Mouse (Mus musculus): ENCODE data around the gene Usp20. TPM values are rescaled to one million over a fixed set of nuclear protein-coding genes. Genes with fewer than 3 reads are reported as not detected.

The Usp20 gene
- polyA plus RNA-seq, 1 experiment = 5.1 TPM

DNA sequence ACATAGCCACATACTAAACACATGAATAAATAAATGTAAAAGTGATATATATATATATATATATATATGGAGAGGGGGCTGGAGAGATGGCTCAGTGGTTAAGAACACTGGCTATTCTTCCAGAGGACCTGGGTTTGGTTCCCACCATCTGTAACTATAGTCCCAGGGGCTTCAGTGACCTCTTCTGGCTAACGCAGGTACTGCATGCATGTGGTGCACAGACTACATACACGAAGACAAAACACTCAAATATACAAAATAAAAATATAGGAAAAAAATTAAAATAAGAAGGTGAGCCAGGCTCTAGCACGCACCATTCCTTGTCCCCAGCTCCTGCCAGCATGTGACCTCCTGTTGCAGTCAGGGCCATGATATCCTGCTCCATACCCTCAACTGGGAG, 74.0 kb downstream of the Usp20 start:
- WGBS = 97% methylated on average over 3 of the region's 3 CpGs
- TF ChIP-seq CTCF (IDR thresholded peaks at IDR 0.05; ENCODE audit: extremely low read depth, insufficient read length, insufficient replicate concordance, low read depth, low read length) (0 out of 2 replicates have a peak, but pooled peaks have one; percentile 9), POLR2A (IDR thresholded peaks at IDR 0.05; ENCODE audit: low read depth, low read length) (no peak)
- Histone ChIP-seq H3K27me3 (ENCODE audit: control insufficient read depth, insufficient read depth, low read length) (no peaks in the 10 kb centered on the region), H3K4me3 (ENCODE audit: low read depth, low read length) (no peak overlapping the region), H3K4me1 (ENCODE audit: control insufficient read depth, insufficient read depth, insufficient read length, low read length) (no peaks in the 10 kb centered on the region), H3K36me3 (ENCODE audit: control insufficient read depth, insufficient read depth, low read length) (peaks cover 45% of the 10 kb centered on the region), H3K27ac (ENCODE audit: insufficient read depth, low read depth, low read length) (no peak overlapping the region)

DNA sequence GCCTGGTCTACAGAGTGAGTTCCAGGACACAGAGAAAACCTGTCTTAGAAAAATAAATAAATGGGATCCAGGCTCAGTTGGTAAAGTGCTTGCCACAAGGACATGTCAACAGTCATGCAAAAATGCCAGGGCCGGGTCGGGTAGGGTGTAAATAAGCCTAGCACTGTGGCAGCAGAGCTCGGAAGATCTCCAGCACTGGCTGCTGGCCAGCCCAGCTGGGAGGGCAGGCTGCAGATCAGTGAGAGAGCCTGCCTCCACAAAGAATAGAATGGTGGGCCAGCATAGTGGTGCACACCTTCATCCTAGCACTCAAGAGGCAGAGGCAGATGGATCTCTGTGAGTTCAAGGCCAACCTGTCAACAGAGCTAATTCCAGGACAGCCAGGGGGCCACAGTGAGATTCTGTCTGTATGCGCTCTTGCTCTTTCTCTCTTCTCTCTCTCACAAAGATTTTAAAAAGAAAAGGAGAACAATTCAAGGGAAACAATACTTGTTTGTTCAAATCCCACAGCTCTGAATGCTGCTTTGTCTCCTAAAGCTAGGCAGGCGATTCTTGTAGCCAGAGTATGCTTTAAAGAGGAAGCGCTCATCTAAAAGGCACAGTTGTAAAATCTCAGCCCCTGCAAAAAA, 75.6 kb downstream of the Usp20 start:
- Histone ChIP-seq H3K27me3 (ENCODE audit: control insufficient read depth, insufficient read depth, low read length) (no peaks in the 10 kb centered on the region), H3K27ac (ENCODE audit: insufficient read depth, low read depth, low read length) (no peak overlapping the region), H3K4me1 (ENCODE audit: control insufficient read depth, insufficient read depth, insufficient read length, low read length) (peaks cover 2% of the 10 kb centered on the region; the same call in 1 of the 2 replicates), H3K36me3 (ENCODE audit: control insufficient read depth, insufficient read depth, low read length) (peaks cover 38% of the 10 kb centered on the region), H3K4me3 (ENCODE audit: low read depth, low read length) (no peak overlapping the region)
- TF ChIP-seq CTCF (IDR thresholded peaks at IDR 0.05; ENCODE audit: extremely low read depth, insufficient read length, insufficient replicate concordance, low read depth, low read length) = no peak
- TF ChIP-seq POLR2A (IDR thresholded peaks at IDR 0.05; ENCODE audit: low read depth, low read length) = no peak
- WGBS = 80% methylated on average over 6 of the region's 6 CpGs

DNA sequence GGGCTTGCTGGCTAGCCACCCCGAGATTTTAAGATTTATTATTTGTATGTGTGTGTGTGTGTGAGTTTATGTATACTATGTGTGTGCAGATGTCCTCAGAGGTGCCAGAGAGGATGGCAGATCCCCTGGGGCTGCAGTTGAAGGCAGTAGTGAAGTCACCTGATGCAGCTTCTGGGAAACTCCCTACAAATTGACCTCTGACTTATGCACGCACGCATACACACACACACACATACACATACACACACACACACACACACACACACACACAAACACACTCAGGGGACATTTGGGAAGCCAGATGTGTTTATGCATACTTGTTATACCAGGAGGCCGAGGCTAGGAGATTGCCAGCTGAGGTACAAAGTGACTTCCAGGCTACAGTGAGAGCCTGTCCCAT, 76.4 kb downstream of the Usp20 start:
- WGBS = 87% methylated on average over 4 of the region's 4 CpGs
- H3K27ac ChIP-seq (ENCODE audit: insufficient read depth, low read depth, low read length) = no peak overlapping the region
- H3K4me1 ChIP-seq (ENCODE audit: control insufficient read depth, insufficient read depth, insufficient read length, low read length) = peaks cover 2% of the 10 kb centered on the region; the same call in 1 of the 2 replicates
- H3K27me3 ChIP-seq (ENCODE audit: control insufficient read depth, insufficient read depth, low read length) = no peaks in the 10 kb centered on the region
- no peak for TF ChIP-seq CTCF (IDR thresholded peaks at IDR 0.05; ENCODE audit: extremely low read depth, insufficient read length, insufficient replicate concordance, low read depth, low read length)
- peaks cover 33% of the 10 kb centered on the region for H3K36me3 ChIP-seq (ENCODE audit: control insufficient read depth, insufficient read depth, low read length)
- no peak overlapping the region for H3K4me3 ChIP-seq (ENCODE audit: low read depth, low read length)

DNA sequence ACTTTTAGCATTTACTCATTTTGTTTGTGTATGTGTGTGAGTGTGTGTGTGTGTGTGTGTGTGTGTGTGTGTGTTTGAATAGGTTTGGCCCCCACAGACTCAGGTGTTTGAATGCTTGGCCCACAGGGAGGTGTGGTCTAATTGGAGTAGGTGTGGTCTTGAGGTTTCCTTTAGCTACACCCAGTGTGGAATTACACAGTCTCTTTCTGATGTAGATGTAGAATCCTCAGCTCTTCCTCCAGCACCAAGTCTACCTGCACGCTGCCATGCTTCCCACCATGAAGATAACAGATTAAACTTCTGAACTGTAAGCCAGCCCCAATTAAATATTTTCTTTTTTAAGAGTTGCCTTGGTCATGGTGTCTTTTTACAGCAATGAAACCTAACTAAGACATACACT, 78.2 kb downstream of the Usp20 start:
- Histone ChIP-seq H3K27me3 (ENCODE audit: control insufficient read depth, insufficient read depth, low read length) (no peaks in the 10 kb centered on the region), H3K36me3 (ENCODE audit: control insufficient read depth, insufficient read depth, low read length) (peaks cover 17% of the 10 kb centered on the region), H3K4me3 (ENCODE audit: low read depth, low read length) (no peak overlapping the region), H3K27ac (ENCODE audit: insufficient read depth, low read depth, low read length) (no peak overlapping the region), H3K4me1 (ENCODE audit: control insufficient read depth, insufficient read depth, insufficient read length, low read length) (peaks cover 2% of the 10 kb centered on the region; the same call in 1 of the 2 replicates)
- 91% methylated on average over 1 of the region's 1 CpGs for WGBS
- TF ChIP-seq POLR2A (IDR thresholded peaks at IDR 0.05; ENCODE audit: low read depth, low read length) = no peak
- no peak for TF ChIP-seq CTCF (IDR thresholded peaks at IDR 0.05; ENCODE audit: extremely low read depth, insufficient read length, insufficient replicate concordance, low read depth, low read length)

DNA sequence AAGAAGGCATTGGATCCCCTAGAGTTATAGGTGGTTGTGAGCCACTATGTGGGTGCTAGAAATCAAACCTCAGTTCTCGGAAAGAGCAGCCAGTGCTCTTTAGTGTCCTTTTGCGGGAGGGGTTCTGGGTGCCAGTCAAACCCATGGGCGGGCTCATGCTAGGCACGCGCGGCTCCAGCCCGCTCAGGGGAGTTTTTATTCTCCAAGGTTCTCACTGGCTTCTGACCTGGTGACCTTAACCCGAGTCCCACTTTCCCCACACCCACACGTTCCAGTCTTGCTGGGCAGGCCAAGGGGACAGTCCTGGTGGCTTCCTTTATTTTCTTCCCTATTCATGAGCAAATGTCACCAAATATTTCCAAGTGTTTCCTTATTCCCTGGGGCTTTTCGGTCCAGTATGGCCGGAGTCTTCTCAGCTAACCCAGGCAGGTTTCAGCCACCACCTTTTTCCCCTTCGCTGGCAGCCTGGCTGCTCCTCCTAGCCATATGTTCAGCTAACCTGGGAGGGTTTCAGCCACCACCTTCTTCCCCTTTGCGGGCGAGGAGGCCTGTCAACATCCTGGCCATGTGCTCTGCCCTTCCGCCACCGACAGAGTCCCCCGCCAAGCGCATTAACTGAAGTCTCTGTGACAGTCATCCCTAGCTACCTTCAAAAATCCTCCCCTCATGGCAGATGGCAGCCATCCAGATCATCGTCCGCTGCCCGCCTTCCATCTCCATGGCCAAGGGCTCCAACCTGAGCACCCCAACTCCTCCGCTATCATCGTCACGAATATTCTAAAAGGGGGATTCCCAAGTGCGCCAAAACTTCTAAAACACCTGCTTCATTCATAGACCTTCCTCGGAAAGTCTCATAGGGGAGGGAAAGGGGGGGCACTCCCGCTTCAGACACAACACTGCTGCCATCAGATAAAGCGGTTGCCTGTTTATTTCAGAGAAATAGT, 79.0 kb downstream of the Usp20 start:
- Histone ChIP-seq H3K36me3 (ENCODE audit: control insufficient read depth, insufficient read depth, low read length) (peaks cover 14% of the 10 kb centered on the region), H3K27ac (ENCODE audit: insufficient read depth, low read depth, low read length) (peak overlapping the region; percentile 80), H3K4me1 (ENCODE audit: control insufficient read depth, insufficient read depth, insufficient read length, low read length) (peaks cover 2% of the 10 kb centered on the region; the same call in 1 of the 2 replicates), H3K4me3 (ENCODE audit: low read depth, low read length) (peak overlapping the region; percentile 35), H3K27me3 (ENCODE audit: control insufficient read depth, insufficient read depth, low read length) (no peaks in the 10 kb centered on the region)
- TF ChIP-seq POLR2A (IDR thresholded peaks at IDR 0.05; ENCODE audit: low read depth, low read length) = no peak
- no peak for TF ChIP-seq CTCF (IDR thresholded peaks at IDR 0.05; ENCODE audit: extremely low read depth, insufficient read length, insufficient replicate concordance, low read depth, low read length)
- 85% methylated on average over 28 of the region's 28 CpGs for WGBS

DNA sequence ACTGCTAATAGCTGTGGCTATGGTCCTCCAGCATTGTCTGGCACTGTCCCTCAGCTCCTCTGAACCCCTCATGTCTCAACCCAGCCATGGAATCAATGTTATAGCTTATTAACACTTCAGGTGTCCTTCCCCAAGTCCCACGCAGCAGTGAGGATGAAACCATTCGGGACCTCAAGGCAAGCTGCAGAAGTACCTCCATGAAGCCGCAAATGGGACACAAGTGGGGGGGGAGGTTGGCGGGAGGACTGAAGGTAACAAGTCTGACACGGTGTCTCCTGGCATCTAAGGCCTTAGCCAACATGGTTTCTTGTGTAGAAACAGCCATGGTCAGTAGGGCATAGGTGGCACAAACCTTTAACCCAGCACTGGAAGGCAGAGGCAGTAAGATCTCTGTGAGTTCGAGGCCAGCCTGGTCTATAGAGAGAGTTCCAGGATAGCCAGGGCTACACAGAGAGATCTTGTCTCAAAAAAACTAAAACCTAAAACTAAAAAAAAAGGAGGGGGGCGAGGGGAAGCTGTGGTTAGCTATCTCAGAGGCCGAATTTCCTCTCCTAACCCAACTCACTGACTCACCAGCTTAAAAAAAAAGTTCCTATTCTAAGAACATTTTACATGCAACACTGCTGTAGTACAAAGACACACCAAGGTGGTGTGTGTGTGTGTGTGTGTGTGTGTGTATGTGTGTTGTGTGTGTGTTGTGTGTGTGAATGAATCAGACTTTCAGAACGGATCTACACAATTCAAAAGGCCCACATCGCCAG, 80.0 kb downstream of the Usp20 start:
- Histone ChIP-seq H3K4me1 (ENCODE audit: control insufficient read depth, insufficient read depth, insufficient read length, low read length) (peaks cover 2% of the 10 kb centered on the region; the same call in 1 of the 2 replicates), H3K27me3 (ENCODE audit: control insufficient read depth, insufficient read depth, low read length) (no peaks in the 10 kb centered on the region), H3K36me3 (ENCODE audit: control insufficient read depth, insufficient read depth, low read length) (peaks cover 11% of the 10 kb centered on the region; the same call in 1 of the 2 replicates), H3K27ac (ENCODE audit: insufficient read depth, low read depth, low read length) (peak overlapping the region; percentile 80), H3K4me3 (ENCODE audit: low read depth, low read length) (no peak overlapping the region)
- no peak for TF ChIP-seq POLR2A (IDR thresholded peaks at IDR 0.05; ENCODE audit: low read depth, low read length)
- TF ChIP-seq CTCF (IDR thresholded peaks at IDR 0.05; ENCODE audit: extremely low read depth, insufficient read length, insufficient replicate concordance, low read depth, low read length) = no peak
- WGBS = 88% methylated on average over 10 of the region's 10 CpGs

Data from small intestine, adult 2 months (tissue).